Mouse (Mus musculus): ENCODE results near the gene Ppp2r5d. TPM values are rescaled to one million over a fixed set of nuclear protein-coding genes. Genes with fewer than 3 reads are reported as not detected.

Ppp2r5d gene
- total and polyA plus RNA-seq, 2 experiments, result 13.6 to 24.0 TPM

GRCm38 (mm10) chr17:46650232-46651031 lies 54.5 kb downstream of the Ppp2r5d start, which contains the start of gene Cul7:
Gene Cul7 (plus strand): TSS chr17:46650337.
- Histone ChIP-seq H3K79me2 (ENCODE audit: control insufficient read depth, insufficient read depth, low read length) (no peaks in the 10 kb centered on the region), H3K36me3 (ENCODE audit: control insufficient read depth, insufficient read depth, low read length) (peaks cover 2% of the 10 kb centered on the region; the same call in 1 of the 2 replicates), H3K27ac (replicated peaks; ENCODE audit: insufficient read depth, low read depth, low read length) (peak within 1 kb of the TSS; percentile 52), H3K4me3 (ENCODE audit: insufficient read depth, low read depth, low read length) (peak within 1 kb of the TSS; percentile 63), H3K27me3 (ENCODE audit: control insufficient read depth, insufficient read depth, low read length) (no peaks in the 10 kb centered on the region), H3K4me1 (ENCODE audit: control insufficient read depth, insufficient read depth, low read length) (peaks cover 3% of the 10 kb centered on the region; the same call in 1 of the 2 replicates), H3K9ac (ENCODE audit: low read depth, low read length) (peak within 1 kb of the TSS; percentile 52)
- 1% methylated on average over 56 of the region's 58 CpGs for WGBS
- DNase-seq (ENCODE audit: extremely low read depth, low read depth, low spot score), result peak; percentile 70
- TF ChIP-seq POLR2A (IDR thresholded peaks at IDR 0.05; ENCODE audit: extremely low read depth, insufficient read depth, low read length) (0 out of 2 replicates have a peak, but pooled peaks have one; percentile 17), CTCF (IDR thresholded peaks at IDR 0.05; ENCODE audit: low read depth, low read length) (no peak)

GRCm38 (mm10) chr17:46649811-46650210 lies 55.1 kb downstream of the Ppp2r5d start:
- TF ChIP-seq POLR2A (IDR thresholded peaks at IDR 0.05; ENCODE audit: extremely low read depth, insufficient read depth, low read length), result no peak
- no peak for TF ChIP-seq CTCF (IDR thresholded peaks at IDR 0.05; ENCODE audit: low read depth, low read length)
- H3K4me1 ChIP-seq (ENCODE audit: control insufficient read depth, insufficient read depth, low read length), result peaks cover 3% of the 10 kb centered on the region; the same call in 1 of the 2 replicates
- DNase-seq (ENCODE audit: extremely low read depth, low read depth, low spot score), result no peak
- no peaks in the 10 kb centered on the region for H3K27me3 ChIP-seq (ENCODE audit: control insufficient read depth, insufficient read depth, low read length)
- peak overlapping the region; percentile 52 for H3K27ac ChIP-seq (replicated peaks; ENCODE audit: insufficient read depth, low read depth, low read length)
- no peaks in the 10 kb centered on the region for H3K79me2 ChIP-seq (ENCODE audit: control insufficient read depth, insufficient read depth, low read length)
- 32% methylated on average over 15 of the region's 15 CpGs for WGBS
- peak overlapping the region; percentile 52; the same call in 1 of the 2 replicates for H3K9ac ChIP-seq (ENCODE audit: low read depth, low read length)
- peak overlapping the region; percentile 63 for H3K4me3 ChIP-seq (ENCODE audit: insufficient read depth, low read depth, low read length)
- H3K36me3 ChIP-seq (ENCODE audit: control insufficient read depth, insufficient read depth, low read length), result peaks cover 2% of the 10 kb centered on the region; the same call in 1 of the 2 replicates

GRCm38 (mm10) chr17:46648436-46648835 lies 56.5 kb downstream of the Ppp2r5d start:
- H3K4me3 ChIP-seq (ENCODE audit: insufficient read depth, low read depth, low read length), result no peak overlapping the region
- WGBS, result 95% methylated on average over 9 of the region's 9 CpGs
- H3K9ac ChIP-seq (ENCODE audit: low read depth, low read length), result no peak overlapping the region
- no peak overlapping the region for H3K27ac ChIP-seq (replicated peaks; ENCODE audit: insufficient read depth, low read depth, low read length)
- no peaks in the 10 kb centered on the region for H3K27me3 ChIP-seq (ENCODE audit: control insufficient read depth, insufficient read depth, low read length)
- peaks cover 2% of the 10 kb centered on the region; the same call in 1 of the 2 replicates for H3K36me3 ChIP-seq (ENCODE audit: control insufficient read depth, insufficient read depth, low read length)
- no peak for TF ChIP-seq POLR2A (IDR thresholded peaks at IDR 0.05; ENCODE audit: extremely low read depth, insufficient read depth, low read length)
- H3K4me1 ChIP-seq (ENCODE audit: control insufficient read depth, insufficient read depth, low read length), result peaks cover 10% of the 10 kb centered on the region
- H3K79me2 ChIP-seq (ENCODE audit: control insufficient read depth, insufficient read depth, low read length), result peaks cover 5% of the 10 kb centered on the region; the same call in 1 of the 2 replicates
- no peak for DNase-seq (ENCODE audit: extremely low read depth, low read depth, low spot score)

- Histone ChIP-seq H3K27ac (replicated peaks; ENCODE audit: insufficient read depth, low read depth, low read length) (no peak overlapping the region), H3K36me3 (ENCODE audit: control insufficient read depth, insufficient read depth, low read length) (peaks cover 5% of the 10 kb centered on the region; the same call in 1 of the 2 replicates), H3K9ac (ENCODE audit: low read depth, low read length) (no peak overlapping the region), H3K4me3 (ENCODE audit: insufficient read depth, low read depth, low read length) (no peak overlapping the region), H3K4me1 (ENCODE audit: control insufficient read depth, insufficient read depth, low read length) (peaks cover 10% of the 10 kb centered on the region), H3K79me2 (ENCODE audit: control insufficient read depth, insufficient read depth, low read length) (peaks cover 5% of the 10 kb centered on the region; the same call in 1 of the 2 replicates), H3K27me3 (ENCODE audit: control insufficient read depth, insufficient read depth, low read length) (no peaks in the 10 kb centered on the region)
- TF ChIP-seq POLR2A (IDR thresholded peaks at IDR 0.05; ENCODE audit: extremely low read depth, insufficient read depth, low read length) (no peak), CTCF (IDR thresholded peaks at IDR 0.05; ENCODE audit: low read depth, low read length) (no peak)
- 90% methylated on average over 7 of the region's 7 CpGs for WGBS
- no peak for DNase-seq (ENCODE audit: extremely low read depth, low read depth, low spot score)
Measured at GRCm38 (mm10) chr17:46647279-46647678, 57.6 kb downstream of the Ppp2r5d start.

GRCm38 (mm10) chr17:46646322-46646662 lies 58.6 kb downstream of the Ppp2r5d start:
- WGBS, result under 1% methylated on average over 19 of the region's 19 CpGs
- peaks cover 12% of the 10 kb centered on the region; the same call in 1 of the 2 replicates for H3K36me3 ChIP-seq (ENCODE audit: control insufficient read depth, insufficient read depth, low read length)
- H3K79me2 ChIP-seq (ENCODE audit: control insufficient read depth, insufficient read depth, low read length), result peaks cover 5% of the 10 kb centered on the region; the same call in 1 of the 2 replicates
- peak overlapping the region; percentile 86 for H3K27ac ChIP-seq (replicated peaks; ENCODE audit: insufficient read depth, low read depth, low read length)
- peak; percentile 83 for DNase-seq (ENCODE audit: extremely low read depth, low read depth, low spot score)
- H3K27me3 ChIP-seq (ENCODE audit: control insufficient read depth, insufficient read depth, low read length), result no peaks in the 10 kb centered on the region
- peak overlapping the region; percentile 85 for H3K4me3 ChIP-seq (ENCODE audit: insufficient read depth, low read depth, low read length)
- TF ChIP-seq POLR2A (IDR thresholded peaks at IDR 0.05; ENCODE audit: extremely low read depth, insufficient read depth, low read length), result peak; percentile 80
- no peak for TF ChIP-seq CTCF (IDR thresholded peaks at IDR 0.05; ENCODE audit: low read depth, low read length)
- H3K4me1 ChIP-seq (ENCODE audit: control insufficient read depth, insufficient read depth, low read length), result peaks cover 10% of the 10 kb centered on the region
- H3K9ac ChIP-seq (ENCODE audit: low read depth, low read length), result peak overlapping the region; percentile 90

Measured in liver, adult 2 months (tissue).